Mouse (Mus musculus) frontal cortex, postnatal 10 days (tissue): ENCODE data around the gene Rab36.

Experiments
- DNase-seq, 2 experiments: peaks; one replicate each; pipeline ENCODE4 v3.0.0; 2022; ENCODE audit warnings: low spot score in 2 of 2, mixed read lengths in 1 of 2

Gene Rab36

DNA sequence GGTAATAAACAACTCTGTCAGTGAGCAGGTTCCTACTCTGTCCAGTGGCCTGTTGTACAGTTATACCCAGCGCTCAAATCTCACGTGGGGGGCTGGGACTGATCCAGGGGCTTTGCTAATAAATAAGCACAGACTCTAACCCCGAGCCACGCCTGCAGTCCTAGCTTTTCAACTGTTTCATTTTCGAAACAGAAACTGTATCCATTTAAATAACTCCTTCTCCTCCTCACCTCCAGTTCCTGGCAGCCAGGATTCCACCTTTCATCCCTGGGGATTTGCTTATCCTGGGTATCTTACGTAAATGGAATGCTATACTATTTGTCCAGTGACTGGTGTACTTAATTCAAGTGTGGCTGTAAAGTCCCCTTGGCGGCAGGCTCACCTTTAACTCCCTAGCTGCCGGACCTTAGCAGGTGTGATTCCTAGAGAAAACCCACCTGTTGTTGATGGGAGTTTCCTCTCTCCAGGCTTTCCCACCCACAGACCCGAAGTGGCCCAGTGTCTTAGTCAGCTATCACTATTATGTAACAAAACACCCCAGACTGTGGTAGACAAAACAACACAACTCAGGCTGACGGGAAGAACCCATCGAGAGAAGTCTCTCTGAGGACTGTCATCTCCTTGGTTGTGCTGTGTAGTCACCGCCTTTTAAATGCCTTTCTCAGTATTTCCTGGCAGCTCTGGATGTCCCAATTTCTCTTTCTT, 31.9 kb downstream of the Rab36 start:
- no peak for DNase-seq

DNA sequence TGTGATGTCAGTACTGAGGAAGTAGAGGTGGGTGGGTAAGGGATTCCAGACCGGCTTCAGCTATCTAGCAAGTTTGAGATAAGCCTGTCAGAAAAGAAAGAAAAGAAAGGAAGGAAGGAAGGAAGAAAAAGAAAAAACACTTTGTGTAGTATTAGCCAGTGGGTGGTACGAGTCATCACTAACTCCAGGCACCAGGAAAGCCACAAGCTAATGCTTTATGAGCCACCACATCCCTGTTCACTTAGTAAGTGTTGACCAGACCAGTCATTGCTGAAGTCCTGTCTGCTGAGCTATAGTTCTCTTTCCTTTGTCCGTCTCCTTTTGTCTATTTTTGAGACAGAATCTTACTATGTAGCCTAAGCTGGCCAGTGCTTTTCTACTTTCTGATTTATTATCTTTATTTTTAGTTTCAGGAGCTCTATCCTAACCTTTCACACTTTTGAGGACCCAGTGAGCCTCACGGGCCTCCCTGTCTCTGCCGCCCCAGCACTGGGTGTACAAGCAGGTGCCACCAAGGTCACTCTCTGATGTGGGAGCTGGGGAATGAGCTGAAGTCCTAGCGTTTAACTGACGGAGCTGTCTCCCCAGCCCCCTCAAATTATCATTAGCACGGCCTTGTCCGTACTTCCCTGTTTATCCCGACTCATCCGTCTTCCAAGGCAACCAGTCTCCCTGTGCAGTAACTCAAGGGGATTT, 33.6 kb downstream of the Rab36 start:
- DNase-seq: no peak

DNA sequence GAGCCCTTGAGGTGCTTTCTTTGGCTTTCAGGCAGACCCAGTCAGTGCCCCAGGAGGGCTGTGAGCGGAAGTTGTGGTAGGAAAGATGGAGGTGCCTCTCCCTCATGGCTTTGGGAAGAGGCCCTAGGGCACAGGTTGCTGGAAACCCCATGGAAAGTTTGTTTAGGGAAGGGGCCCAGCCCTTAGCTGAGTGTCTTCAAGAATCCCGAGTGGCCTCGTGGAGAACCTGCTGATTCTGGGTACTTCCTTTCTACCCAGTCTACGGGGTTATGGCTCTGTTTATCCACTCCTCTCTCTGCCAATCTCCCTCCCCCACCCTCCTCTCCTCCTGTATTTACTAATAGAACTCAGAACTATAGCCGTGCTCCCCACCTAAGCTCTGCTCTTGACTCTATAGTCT, 38.8 kb downstream of the Rab36 start:
- DNase-seq: no peak

DNA sequence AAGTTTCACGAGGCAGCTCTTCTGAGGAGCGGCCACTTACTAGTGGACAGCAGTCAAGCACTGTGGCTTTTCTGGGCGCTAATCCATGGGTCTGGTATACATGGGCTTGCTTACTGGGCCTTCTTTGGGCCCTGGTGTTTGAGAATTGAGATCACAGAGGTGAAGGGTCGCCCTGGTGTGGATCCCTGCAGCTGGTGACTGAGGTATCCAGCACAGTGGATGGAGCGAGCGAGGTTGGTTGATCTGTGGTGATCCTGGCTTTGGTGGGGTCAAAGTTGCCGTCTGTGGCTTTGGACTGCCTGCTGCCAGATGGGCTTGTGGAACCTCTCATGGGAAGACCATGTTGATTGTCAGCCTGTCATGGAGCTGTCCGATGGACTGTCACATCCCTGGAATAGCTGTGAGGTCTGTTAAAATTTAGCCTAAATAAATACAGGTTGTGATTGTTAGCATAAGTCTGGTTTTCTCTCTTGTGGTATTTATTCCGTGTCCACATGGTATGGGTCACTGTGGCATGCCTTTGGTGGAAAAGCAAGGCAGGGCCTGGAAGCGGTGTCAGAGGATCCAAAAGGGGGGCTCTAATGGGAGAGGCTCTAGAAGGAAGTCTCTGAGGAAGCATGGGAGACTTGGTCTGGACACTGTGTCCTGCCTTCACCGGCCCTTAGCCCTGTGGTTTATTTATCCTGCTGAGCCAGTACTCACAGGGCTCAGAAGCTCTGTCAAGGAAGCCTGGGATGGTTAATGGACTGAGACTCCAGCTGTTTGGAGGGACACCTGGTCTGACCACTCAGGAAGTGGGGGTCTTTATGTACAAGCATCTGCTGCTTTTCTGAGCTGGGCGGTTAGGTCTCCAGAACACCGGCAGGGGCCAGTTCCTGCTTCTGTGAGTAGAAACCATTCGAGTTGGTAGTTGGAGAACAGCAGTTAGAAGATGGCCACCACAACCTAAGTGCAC, 41.6 kb downstream of the Rab36 start:
- no peak for DNase-seq

DNA sequence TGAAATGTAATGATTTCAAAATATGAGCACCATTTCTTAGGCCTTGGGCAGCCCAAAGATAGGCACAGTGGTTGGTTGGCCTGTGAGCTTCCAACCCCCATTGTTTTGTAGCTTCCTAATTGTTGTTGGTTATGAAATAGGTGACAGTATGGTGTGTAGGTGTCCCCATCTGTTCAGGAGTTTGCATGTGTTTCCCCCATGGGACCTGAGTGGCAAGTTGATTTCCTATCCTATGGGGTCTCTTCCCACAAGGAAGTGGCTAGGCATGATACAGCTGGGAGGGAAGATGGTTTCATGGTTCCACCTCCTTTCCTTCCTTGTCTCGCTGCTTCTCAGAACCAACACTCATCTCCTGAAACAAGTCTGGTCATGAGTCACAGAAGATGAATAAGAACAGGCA, 48.5 kb downstream of the Rab36 start:
- no peak for DNase-seq

DNA sequence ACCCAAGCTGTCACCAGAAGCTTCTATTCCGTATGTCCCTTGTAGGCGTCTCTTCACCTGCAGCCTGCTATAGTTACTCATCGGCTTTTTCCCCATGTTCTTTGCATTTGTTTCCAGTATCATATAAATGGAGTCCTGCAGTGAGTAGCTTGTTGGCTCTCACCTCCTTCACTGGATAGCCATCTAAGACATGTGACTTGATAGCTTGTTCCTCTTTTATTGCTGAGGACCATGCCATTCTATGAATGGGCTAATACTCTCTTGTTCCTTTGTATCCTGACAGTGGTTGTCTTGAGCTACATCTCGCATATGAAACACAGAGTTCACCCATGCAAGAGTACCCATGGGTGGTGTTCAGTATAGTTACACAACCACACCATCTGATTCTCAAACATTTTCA, 51.6 kb downstream of the Rab36 start:
- no peak for DNase-seq

DNA sequence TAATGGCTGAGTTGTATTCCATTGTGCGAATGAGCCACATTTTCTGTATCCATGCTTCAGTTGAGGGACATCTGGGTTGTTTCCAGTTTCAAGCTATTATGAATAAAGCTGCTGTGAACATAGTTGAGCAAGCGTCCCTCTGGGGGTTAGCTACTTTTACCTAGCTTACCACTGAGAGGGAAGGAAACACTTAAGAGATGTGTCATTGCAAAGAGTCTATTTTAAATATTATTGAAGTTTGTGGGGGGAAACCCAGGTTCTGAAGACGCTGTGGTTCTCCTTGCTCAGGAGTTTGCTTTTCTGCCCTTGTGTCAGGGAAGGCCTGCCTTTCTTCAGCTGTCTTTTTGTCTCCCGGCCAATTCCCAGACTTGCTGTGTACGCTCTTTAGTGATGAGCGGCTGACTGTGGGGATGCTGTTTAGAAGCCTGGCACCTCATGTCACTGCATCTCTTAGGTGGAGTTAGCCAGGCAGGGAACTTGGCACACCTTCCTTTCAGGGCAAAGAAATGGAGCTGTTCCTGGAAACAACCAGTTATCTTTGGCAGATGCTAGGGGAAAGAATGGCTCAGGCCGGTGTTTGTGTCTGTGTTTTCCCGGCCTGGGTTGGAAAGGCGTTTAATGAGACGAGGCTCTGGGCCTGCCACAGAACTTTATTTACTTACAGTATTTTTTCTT, 54.8 kb downstream of the Rab36 start:
- DNase-seq: no peak

DNA sequence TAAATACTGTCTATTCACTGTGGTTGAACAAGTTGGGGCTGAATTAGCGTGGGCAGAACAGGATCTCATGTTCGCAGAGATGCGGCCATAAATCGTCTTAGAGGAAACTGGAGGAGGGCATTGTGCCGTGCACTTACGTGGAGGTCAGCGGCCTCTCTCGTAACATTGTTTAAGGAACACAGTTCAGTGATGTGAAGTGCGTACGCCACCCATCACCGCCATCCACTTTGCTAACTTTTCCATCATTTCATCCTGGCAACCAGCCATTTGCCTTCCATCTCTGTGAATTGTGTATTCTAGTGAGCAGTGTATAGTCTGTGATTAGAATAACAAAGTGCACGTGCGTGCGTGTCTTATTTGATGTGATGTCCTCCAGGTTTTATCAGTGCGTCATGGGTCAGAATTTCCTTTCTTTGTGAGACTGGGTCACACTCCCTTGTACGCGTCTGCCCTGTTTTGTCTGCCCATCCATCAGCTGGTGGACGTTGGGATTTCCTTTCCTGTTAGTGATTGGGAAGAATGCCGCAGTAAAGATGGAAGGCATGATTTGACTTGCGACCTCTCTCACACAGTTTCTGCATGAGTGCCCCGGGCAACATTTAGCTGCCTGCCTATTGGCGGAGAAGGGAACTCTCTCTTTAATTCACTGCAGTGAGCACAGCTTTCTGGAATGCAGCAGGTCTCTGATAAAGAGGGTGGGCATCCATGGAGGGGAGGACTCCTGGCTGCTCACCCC, 56.6 kb downstream of the Rab36 start:
- DNase-seq: no peak

DNA sequence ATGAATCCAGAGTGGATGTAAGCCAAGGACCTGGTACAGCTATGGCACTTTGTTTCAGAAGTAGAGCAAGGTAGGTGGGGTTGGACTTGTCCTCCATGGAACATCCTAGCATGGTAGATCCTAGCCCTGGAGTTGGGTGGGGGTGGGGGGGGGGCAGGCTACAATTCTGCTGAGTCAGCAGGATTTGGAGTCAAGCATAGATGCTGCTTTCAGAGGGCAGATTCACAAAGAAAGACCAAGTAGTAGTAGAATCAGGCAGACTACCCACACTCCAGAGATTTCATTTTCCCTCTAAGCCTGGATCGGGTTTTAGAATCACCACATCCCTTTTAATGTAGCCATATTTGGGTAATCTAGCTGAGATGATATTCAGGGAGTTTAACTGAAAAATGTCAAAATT, 57.5 kb downstream of the Rab36 start:
- no peak for DNase-seq

DNA sequence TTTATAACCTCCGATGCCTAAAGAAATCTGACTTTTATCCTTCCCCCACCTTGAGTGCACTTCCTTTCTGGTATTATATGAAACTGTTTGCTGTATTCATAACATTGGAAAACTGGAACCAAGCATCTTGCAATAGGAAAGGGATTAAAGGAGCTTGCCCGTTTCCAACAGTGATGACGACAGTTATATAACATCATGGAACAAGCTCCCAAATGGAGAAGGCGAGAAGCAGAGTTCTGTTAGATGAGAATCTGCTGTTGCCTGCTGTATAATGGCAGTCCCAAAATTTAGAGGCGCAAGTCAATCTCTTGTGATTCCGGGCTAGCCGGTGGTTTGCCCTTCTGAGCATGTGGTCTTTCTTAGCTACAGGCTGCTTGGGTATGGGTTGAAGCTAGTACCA, 58.4 kb downstream of the Rab36 start:
- no peak for DNase-seq

DNA sequence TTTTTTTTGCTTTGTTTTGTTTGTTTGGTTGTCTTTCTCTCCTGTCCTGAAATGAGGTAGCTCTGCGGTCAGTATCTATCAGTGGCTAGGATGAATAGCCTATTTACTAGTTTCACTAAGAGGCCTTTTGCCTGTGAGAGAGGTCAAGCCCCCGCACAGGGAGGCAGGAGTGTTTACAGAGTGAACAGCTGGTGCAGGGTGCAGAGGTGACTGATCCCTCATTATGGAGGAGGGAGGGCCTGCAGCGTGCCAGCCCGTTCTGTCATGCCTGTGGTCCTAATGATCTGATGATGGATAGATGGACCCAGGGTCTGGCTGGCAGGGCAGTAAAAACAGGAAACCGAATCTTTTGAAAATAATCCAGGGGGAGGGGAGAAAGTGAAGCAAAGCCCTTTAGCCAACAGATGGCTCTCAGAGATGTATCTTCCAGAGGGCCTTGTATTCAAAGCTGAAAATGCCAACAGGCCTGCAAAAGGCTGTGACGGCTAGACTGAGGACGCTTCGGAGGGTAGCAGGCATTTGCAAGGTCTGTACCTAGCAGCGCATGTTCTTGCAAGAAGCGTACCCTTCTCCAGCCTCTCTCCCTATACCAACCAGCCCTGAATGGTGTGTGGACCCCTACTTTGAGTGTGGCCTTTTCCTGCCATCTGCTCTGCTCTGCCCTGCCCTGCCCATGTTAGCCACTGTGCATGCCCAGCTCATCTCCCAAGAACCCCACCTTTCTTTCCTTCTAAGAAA, 61.8 kb downstream of the Rab36 start:
- DNase-seq: no peak

DNA sequence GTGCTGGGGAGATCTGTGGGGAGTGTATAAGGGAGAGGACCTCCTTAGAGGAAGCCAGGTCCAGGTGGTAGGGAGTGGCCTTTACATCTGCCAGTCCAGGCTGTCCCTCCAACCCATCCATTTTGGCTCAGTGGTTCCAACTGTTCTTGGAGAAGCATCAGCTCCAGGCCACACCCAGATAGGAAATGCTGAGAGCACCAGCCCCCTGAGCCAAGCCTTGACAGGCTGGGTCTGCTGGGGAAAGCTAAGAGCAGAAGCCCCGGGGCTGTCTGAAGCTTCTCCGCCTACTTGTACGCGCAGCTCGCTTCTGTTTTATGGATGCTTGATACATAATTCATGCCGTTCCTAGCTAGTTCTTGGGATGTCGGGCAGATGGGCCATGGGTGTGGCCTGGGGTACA, 63.4 kb downstream of the Rab36 start:
- DNase-seq: no peak

DNA sequence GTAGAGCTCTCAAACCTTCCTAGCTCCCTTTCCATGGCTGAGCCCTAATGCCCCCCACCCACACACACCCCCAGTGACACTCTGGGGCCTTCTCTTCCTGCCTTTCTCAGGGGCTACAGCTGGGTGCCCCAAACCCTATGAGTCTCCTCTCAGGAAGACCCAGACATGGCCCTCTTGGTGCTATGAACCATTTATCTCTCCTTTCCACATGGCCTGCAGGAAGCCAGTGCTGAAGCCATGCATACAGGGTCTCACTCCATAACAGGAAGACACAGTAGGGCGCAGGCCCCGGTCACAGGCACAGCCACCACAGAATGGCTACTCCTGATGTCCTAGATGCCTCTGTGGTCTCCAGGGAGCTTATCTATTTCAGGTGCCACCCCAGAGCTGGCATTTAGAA, 66.6 kb downstream of the Rab36 start:
- DNase-seq: no peak
